Mouse (Mus musculus) lung, adult 2 months (tissue): ENCODE data around the gene Cenpt.

ENCODE experiments used
- CTCF ChIP-seq: fragments of 200-500 bp; IDR thresholded peaks from 2 replicates; pipeline ENCODE4 v1.5.1; 2011; ENCODE audit warnings: mild to moderate bottlenecking, low read length, control low read depth; ENCODE audit not compliant: insufficient read depth
- POLR2A ChIP-seq: fragments of 200-500 bp; IDR thresholded peaks from 2 replicates; pipeline ENCODE4 v1.6.1; 2011; ENCODE audit warnings: low read depth, mild to moderate bottlenecking, control low read depth, low read length, borderline replicate concordance; ENCODE audit errors: extremely low read depth

- no peak for TF ChIP-seq CTCF
- no peak for TF ChIP-seq POLR2A
These were observed 3.2 kb upstream of the Cenpt start for GRCm38 (mm10) chr8:105856168-105856835.
